Mouse (Mus musculus): ENCODE results near the gene Gss.
"Not testable (repeated sequence)": the region's sequence is repeated elsewhere in the genome, so short reads cannot be mapped to it uniquely, and the experiment has no call there.

Gene Gss

GRCm38 (mm10) chr2:155616971-155617370 lies 24.4 kb upstream of the Gss start:
- DNase-seq (ENCODE audit: low spot score): no peak

GRCm38 (mm10) chr2:155613953-155614352 lies 21.3 kb upstream of the Gss start:
- DNase-seq (ENCODE audit: low spot score): no peak

DNA sequence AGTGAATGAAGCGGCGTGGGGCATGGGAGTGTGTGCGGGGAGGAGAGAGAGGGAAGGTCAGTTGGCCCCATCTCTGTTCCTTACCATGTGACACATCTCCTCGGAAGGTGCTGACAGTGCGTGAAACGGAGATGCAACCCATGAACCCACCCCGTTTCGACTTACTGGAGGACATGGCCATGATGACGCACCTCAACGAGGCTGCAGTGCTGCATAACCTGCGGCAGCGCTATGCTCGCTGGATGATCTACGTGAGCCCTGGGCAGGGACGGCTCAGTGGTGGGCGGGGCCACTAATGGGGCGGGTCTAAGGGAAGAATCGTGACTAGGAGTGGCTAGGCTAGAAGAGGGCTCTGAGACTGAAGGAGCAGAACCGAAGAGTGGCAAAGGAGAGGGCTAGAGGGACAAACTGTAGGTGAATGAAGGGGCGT lies 20.7 kb upstream of the Gss start:
- DNase-seq (ENCODE audit: low spot score): peak; percentile 80

- DNase-seq (ENCODE audit: low spot score): no peak
These were observed 19.4 kb upstream of the Gss start for GRCm38 (mm10) chr2:155611834-155612550.

DNA sequence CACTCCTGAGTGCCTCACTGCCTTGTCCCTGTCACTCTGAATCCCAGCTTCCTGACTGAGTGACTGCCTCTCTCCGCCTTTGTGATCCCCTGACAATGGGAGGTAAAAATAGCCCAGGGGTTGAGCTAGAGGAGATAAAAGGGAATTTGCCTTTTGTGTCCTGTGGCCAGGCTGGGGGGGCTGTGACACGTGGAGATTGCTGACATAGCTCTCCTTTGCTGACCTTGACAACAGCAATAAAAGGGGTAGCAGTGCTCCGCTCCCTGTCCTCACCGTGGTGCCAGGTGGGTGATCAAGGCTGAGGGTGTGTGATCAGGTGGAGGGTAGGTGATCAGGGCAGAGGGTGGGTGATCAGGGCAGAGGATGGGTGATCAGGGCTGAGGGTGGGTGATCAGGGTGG lies 18.4 kb upstream of the Gss start, which contains the start of gene Myh7b:
Gene Myh7b, plus strand, starts transcription at position 235 of the 400 bp plus-strand sequence.
- DNase-seq (ENCODE audit: low spot score): no peak

- DNase-seq (ENCODE audit: low spot score): no peak
These were observed 13.8 kb upstream of the Gss start for GRCm38 (mm10) chr2:155606360-155606759.

DNA sequence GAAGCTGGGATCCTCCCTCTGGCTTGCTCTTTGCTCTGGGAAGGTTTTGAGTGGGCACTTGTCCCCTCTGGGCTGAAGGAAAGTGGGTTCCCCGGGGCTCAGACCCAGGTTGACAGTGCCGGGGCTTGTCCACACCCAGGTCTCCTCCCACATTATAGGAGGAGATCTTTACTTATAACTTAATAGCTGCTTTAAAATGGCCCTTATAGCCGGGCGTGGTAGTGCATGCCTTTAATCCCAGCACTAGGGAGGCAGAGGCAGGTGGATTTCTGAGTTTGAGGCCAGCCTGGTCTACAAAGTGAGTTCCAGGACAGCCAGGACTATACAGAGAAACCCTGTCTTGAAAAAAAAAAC lies 12.6 kb upstream of the Gss start:
- not testable (repeated sequence) for DNase-seq (ENCODE audit: low spot score)

- DNase-seq (ENCODE audit: low spot score): peak; percentile 48
These were observed 12.1 kb upstream of the Gss start for GRCm38 (mm10) chr2:155604560-155605235.

DNA sequence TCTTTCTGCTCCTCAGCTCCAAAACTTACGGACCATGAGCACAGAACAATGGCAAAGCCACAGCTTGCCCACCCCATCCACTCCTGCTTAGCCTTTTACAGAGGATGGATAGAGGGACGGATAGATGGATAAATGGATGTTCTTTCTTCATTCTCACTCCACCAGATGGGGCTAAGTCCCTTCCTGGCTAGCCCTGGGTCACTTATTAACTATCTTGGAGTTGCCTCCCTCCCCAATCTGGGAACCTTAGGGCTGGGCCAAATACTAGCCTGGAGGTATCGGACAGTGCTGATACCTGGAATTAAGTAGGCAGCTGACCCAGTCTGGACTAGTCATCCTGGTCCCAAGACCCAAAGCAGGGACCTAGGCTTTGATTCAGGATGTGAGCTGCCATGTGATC lies 11.1 kb upstream of the Gss start:
- DNase-seq (ENCODE audit: low spot score): no peak

- no peak for DNase-seq (ENCODE audit: low spot score)
These were observed 2.9 kb upstream of the Gss start for GRCm38 (mm10) chr2:155595516-155595915.

DNA sequence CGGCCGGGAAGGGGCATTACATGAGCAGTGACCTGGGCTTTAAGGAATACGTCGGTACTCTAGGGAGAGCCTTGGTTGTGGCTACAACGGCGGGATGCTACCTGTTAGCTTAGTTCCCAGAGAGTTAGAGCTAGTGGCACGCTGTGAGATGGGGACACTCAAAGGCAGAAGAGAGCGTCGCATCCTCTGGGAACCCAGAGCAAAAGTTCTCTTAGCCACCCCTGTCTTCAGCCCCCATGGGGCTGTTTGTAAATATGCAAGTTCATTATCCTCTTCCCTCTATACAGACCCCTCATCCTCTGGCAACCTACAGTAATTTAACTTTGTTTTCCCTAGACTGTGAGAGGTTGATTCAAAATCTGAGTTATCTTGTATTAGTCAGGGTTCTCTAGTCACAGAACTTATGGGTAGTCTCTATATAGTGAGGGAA lies 259 bp upstream of the Gss start:
- no peak for DNase-seq (ENCODE audit: low spot score)

DNA sequence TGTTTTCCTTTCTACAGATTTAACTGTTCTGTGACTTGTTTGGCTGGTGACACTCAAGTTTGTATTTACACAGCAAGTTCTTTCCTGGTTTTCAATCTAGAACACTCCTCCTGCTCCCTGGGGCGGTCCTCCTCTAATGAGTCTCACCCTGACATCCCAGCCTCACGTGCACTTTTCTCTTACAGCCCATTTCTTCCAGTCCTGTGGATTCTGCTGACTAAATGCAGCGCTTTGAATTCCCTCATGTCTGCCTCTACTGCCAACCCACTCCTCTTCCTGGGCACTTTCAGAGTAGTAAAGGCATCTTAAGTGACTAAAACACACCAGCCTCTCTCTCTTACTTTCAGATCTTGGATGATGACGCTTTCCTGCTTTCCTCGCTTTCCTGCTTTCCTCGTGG lies 934 bp downstream of the Gss start:
- peak; percentile 60 for DNase-seq (ENCODE audit: low spot score)

GRCm38 (mm10) chr2:155590876-155591275 lies 1.7 kb downstream of the Gss start:
- DNase-seq (ENCODE audit: low spot score): no peak

DNA sequence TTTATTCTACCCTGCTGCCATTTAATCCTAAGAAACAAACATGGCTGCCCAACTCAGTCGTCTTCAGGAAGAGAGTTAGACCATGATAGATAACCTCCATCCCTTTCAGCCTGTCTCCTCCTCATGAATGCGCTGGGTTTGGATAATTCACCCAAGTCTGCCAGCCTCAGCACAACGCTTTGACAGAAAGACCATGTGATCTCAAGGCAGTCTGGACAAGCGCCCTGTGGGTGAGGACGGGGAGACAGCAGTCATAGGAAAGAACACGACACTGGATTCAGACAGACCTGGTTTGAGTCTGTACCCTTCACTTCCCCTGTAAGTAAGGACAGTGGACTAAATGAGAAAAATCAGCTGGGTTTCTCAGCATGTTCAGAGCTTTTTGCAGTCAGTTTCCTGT lies 3.1 kb downstream of the Gss start:
- DNase-seq (ENCODE audit: low spot score): no peak

DNA sequence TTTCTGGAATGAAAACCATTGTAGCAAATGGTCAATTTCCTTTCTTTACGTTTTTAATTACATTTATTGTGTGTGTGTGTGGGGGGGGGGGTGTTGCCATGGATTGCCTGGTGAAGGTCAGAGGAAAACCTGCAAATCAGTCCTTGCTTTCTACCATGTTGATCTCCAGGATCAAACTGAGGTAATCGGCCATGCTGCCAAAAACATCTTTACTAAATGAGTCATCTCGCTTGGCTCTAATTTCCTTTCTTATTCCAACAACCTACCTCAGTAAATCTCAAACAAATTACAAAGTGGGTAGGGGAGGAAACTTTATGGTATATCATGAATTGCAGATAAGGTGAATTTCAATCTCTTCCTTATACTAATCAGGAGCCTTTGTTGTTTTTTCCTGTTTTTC lies 4.5 kb downstream of the Gss start:
- no peak for DNase-seq (ENCODE audit: low spot score)

- DNase-seq (ENCODE audit: low spot score): no peak
These were observed 7.1 kb downstream of the Gss start for GRCm38 (mm10) chr2:155585486-155585885.

- DNase-seq (ENCODE audit: low spot score): peak; percentile 58
These were observed 7.5 kb downstream of the Gss start for GRCm38 (mm10) chr2:155585082-155585481.

GRCm38 (mm10) chr2:155583927-155584530 lies 8.6 kb downstream of the Gss start:
- DNase-seq (ENCODE audit: low spot score): peak; percentile 48

- DNase-seq (ENCODE audit: low spot score): no peak
These were observed 9.6 kb downstream of the Gss start for GRCm38 (mm10) chr2:155582996-155583395.

GRCm38 (mm10) chr2:155582384-155582995 lies 10.1 kb downstream of the Gss start:
- no peak for DNase-seq (ENCODE audit: low spot score)

- DNase-seq (ENCODE audit: low spot score): no peak
These were observed 12.3 kb downstream of the Gss start for GRCm38 (mm10) chr2:155580331-155580730.

DNA sequence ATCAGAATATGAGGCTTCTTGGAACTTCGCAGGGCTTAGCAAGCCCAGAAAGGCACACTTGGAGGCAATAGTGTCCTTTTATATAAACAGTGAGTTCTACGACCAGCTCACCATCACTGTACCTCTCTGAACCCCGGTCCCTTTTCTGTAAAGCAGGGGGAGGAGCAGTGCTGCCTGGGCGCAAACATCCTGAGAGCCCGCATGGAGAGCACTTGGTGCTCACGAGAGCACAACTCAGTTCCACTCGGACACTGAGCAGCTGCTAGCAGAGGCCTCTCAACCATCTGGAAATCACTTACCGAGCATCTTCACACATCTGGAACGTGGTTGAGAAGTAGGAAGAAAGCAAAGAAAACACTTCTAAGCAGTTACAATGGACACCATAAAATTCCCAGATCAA lies 16.0 kb downstream of the Gss start:
- no peak for DNase-seq (ENCODE audit: low spot score)

- DNase-seq (ENCODE audit: low spot score): no peak
These were observed 17.9 kb downstream of the Gss start for GRCm38 (mm10) chr2:155574700-155575099.
